Mouse (Mus musculus) embryo, embryonic 10 days (tissue): ENCODE measurements around the gene Lman2.
A peak's percentile ranks its signal among the peaks of the same experiment; 100 is the strongest.

Source experiments
- DNase-seq: peaks from one replicate; pipeline ENCODE4 v3.0.0-alpha.2; 2015; ENCODE audit warnings: low spot score

Gene Lman2

DNA sequence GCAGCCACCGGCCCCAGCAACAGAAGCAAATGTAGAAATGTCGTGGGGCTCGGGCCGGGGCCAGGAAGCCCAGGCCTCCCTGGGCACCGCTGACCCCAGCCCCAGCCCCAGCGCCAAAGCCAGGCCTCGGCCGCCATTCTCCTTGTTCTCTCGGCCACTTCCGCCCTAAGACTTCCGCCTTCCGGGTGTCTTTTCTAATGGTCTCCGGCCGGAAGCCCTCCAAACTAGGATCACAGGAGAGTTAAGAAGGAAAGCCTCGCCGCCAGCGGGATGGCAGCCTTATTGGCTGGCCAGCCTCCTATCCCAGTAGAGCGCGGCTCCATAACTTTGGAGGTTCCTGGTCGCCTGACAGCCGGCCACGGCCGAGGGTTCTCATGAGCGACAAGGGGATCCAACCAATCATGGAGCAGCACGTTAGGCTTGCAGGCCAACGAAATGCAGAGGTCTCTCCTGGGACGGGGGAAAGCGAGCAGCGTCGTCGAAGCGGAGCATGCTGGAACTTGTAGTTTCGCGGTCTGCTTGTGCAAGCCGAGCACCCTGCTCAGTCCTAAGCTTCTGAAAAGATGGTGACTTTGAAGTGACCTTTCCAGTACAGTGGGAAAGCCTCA lies at the start of gene Lman2:
Gene Lman2 (minus strand): TSS at position 331 of the 608 bp plus-strand sequence.
- peak; percentile 100 for DNase-seq

DNA sequence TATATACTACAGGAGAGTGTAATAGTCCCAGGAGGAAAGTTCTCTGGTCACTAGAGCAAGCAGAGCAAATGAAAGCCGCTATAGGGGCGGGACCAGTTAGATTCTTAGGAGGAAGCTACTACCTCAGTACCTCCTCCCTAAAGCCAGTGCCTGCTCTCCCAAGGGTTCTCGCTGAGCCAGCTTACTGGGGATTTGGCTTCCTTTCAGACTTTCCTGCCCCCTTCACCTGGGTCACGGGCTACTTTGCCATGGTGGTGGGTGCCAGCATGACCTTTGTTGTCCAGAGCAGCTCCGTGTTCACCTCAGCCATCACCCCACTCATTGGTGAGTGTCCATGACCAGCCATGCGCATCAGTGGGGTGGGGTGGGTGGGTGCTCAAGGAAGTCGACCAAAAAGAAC lies 49.2 kb upstream of the Lman2 start:
- no peak for DNase-seq

DNA sequence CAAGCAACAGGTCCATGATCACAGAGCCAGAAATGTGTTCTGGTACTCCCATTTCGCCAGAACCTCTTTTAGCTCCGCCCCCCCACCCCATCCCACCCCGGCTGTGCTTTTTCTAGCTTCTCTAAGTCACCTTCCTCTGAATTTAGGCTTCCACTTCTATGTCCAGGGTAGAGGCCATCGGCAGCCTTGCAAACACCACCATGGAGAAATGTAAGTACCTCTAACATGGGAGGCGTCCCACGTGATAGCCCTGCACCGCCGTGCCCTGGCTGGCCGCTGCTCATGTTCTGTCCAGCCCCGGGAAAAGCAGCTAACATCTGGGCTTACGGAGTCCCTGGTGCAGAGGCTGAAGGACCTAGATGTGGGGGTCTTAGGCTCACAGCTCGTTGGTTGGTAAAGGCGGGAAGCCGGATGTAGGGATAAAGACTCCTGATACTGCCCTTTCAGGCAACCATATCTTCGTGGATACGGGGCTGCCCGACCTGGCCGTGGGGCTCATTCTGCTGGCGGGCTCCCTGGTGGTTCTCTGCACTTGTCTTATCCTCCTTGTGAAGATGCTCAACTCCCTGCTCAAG lies 46.0 kb upstream of the Lman2 start:
- DNase-seq, result no peak

DNA sequence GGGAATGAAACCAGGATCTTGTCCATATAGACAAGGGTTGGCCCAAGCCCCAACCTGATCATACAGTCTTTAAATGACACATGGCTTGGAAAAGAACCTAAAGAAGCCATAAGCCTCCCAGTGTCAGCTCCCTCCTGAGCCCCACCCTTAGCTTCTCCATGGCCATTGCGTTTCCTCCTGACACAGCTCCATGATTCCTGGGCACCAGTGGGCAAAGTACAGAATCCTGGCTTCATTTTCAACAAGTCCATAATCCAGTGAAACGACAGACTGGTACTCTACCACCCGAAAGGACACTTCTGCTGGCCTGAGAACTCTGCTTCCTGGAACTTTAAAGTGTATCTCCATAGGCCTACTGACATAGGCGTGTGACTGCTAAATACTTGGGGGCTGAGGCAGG lies 44.8 kb upstream of the Lman2 start:
- no peak for DNase-seq

DNA sequence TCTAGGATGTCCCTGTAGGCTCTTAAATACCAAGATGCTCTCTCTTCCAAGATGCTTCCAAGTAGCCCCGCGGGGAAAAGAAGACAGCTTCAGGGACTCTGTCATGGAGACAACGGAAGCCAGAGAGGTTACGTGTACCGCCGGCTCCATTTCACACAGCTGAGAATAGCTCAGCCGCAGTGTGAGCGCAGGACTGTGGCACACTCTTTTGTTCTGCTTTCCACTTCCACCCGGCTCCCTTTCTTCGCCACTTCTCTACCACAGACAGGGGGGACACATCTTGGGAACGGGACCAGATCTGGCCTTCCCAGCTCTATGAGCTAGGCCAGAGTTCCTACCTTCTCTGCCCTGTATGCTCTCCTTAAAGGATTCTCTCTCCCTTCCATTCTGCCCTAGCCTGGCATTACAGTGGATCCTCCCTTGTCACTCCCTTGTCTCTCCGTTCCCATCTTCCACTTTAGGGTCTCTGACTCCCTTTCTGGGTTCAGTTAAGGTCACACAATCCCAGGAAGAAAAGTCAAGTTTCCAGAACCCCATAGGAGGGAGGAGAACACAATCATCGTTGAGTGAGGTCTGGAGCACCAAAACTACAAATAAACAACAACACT lies 43.3 kb upstream of the Lman2 start:
- DNase-seq, result no peak

DNA sequence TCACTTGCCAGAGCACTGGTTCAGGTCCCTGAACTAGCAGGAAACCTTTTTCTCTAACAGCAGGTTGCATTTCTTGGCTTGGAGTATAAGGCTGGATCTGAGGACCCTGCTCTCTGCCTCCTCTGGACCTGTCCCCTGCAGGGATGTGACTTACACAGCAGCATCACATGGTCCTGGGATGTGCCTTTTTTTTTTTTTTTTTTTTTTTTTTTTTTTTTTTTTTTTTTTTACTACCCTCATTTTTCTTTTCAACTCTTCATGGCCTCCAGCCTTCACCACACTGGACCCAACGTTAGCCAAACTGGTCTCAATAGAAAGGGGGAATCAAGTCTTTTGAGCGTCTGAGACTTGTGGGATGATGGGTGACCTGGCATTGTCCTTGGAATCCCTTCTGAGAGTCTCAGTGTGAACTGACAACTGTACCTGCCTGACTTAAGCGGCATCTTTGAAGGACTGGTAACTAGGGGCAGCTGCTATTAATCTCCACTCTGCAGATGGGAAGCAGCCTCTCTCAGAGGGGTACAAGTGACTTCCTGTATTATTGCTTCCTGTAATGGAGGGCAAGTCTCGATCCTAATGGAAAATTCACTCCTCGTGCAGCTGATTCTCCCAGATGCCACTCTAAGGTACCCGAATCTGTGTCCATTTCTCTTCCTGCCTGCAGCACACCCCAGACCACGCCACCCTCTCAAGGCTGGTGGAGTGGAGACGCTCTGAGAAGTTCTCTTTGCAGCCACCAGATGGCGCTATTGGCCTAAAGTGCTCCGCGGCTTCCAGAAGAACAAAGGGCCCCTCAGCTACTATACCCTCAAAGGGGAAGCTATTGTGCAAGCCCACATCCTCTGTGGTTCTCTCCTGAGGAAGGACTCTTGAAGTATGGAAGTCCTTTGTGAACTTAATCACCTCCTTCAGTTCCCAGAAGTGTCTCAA lies 42.5 kb upstream of the Lman2 start:
- peak; percentile 91 for DNase-seq

DNA sequence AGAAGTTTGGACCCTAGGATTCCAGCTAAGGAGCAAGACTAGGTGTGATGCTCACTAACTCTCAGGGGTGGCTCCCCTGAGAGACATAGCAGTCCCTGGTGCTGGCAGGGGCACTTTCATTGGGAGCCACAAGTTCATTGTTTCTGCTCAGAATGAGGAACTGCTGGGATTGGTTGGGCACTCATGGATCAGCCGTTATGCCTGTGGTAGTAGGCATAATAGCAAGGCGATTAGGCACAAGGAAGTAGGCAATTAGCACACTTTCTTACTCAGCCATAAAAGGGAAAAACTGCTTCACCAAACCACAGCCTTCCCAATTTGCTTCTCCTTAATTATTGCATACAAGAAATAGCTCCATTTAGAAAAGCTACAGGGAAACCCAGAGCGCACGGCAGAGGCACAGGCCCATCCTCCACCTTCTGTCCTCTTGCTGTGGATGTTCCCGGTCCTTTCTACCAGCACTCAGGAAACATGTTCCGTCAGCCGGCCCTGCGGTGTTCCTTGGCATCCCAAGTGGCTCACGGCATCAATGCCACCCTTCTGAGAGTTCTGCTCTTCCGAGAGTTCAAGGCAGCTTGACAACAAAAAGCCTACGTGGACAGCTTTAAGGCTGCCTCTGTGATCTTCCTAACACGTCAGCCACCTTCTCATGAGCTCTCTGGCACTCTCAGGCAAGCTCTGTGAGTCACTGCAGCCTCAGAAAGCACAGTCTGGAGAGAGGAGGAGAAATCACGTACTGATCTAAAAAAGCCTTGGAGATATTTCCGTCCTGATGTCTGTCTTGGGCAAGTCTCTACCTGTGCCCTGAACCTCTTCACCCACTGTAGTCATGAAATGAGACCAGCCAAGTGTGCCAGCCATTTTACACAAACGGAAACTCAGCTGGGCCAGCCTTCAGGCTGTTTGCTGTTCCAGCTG lies 41.6 kb upstream of the Lman2 start:
- no peak for DNase-seq

DNA sequence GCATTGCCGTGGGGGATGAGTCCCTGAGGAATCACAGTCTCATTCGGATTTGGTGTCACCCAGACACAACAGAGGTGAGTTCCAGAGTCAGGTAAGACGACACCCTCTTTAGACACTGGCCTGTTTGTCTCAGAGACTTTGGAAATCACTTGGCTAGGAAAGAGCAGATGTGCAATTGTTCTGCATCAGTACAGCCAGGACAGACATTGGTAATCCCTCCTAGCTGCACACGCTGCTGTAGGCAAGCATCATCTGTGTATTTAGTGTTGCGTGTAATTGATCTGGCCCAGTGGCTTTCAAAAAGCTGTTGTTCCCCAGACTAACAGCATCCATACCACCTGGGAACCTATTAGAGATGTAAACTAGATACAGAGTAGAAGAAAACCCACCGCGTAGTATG lies 40.7 kb upstream of the Lman2 start:
- no peak for DNase-seq

DNA sequence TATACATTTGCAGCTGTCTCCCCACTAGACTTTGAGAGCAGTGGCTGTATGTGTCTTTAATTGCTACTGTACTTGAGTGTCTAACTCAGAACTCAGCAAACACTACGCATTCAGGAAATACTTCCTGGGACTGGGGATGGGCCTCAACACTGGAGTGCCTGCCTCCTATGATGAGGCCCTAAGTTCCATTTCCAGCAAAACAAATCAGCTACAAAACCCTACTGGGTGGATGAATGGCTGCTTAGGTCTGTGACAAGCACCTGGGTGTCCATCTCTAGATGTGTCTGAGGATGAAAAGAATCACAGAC lies 37.4 kb upstream of the Lman2 start:
- DNase-seq, result no peak

DNA sequence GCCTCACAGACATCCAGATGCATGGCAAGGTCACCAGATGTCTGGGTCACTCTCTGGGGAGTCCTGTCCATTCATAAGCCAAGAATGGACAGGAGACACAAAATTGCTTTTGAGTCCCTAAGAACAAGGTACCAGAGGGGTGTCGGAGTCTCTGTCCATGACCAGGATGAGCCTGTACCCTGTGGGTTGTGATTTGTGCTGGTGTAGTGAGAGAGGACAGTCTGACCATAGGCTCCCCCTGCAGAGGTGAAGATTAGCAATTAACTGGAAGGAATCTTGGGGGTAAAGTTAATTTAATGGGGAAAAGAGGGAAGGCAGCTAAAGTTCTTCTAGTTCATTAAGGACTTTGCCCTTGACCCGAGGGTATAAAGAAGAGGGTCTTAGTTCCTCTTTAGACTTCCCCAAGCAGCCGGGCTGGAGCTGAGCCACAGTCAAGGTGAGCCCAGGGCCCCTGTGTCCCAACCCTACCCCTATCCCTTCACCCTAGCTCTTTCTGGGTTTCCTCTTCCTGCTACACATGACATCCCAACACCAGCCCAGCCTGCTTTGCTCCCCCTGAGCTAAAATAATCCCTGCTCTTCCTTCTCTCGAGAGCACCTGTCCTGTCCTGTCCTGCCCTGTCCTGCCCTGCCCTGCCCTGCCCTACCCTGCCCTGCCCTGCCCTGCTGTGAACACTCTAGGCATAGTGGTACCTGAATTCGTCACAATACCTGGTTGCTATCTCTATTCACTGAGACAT lies 36.9 kb upstream of the Lman2 start:
- no peak for DNase-seq

DNA sequence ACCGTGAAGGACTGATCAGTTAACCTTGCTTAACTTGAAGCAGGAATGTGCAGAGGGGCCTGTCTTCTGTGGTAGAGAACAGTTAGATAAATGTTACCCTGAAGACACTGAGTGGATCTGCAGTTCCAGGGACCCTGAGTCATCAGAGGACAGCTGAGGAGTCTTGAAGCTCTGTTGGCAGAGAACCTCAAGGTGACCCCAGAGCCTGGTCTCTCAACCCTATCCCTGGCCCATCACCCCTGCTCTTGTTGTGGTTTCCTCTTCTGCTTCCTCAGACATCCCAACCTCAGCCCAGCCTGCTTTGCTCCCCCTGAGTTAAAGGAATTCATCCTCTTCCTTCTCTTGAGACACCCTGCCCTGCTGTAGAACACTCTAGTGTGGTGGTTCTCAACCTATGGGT lies 35.5 kb upstream of the Lman2 start, which contains the start of gene Slc34a1:
Gene Slc34a1 (plus strand): TSS at position 100 of the 400 bp plus-strand sequence.
- no peak for DNase-seq

DNA sequence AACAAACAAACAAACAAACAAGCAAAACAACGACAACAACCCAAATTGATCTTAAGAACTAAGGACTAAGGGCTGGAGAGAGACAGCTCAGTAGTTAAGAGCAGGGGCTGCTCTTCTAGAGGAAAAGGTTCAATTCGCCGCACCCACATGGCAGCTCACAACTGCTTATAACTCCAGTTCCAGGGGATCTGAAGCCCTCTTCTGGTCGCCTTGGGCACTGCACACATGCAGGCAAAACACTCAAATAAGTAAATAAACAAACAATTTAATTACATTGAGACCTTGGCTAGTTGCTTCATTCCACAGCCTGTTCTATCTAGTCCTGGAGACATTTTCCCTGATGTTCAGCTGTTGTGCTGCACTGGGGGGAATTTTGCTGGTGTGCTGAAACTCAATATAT lies 30.4 kb upstream of the Lman2 start:
- no peak for DNase-seq

DNA sequence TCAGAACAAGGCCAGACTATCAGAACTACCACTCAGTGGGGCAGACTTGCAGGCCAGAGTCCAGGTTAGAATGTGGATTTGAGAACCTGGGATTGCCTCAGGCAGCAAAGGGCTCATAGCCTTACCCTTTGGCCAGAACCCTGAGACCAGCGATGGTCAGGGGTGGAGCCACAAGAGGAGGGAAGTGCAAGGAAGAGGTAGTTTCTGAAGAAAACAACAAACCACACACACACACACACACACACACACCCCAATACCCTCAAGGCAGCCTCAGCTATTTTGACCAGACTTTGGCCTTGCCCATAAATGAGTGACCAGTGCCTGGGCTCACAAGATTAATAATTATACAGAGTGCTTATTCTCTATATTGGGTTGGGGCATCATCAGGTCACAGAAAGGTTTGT lies 29.0 kb upstream of the Lman2 start:
- DNase-seq, result no peak

DNA sequence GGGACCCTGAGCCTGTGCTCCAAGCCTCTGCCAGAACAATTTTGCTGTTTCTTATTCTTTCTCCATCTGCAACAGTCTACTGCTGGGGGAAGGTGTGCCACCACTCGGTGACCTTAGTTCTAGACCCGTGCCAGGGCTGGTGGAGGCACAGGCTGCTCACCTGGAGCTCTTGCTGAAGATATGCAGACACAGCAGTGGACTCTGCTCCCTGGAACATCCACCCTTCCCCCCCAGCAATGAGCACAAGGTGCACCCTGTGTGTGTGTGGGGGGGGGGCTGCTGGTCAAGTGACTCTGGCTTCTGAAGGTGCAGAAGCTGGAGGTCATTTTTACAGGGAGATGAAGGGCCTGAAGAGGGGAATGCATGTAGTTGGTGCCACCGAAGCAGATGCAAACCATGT lies 28.1 kb upstream of the Lman2 start:
- no peak for DNase-seq

DNA sequence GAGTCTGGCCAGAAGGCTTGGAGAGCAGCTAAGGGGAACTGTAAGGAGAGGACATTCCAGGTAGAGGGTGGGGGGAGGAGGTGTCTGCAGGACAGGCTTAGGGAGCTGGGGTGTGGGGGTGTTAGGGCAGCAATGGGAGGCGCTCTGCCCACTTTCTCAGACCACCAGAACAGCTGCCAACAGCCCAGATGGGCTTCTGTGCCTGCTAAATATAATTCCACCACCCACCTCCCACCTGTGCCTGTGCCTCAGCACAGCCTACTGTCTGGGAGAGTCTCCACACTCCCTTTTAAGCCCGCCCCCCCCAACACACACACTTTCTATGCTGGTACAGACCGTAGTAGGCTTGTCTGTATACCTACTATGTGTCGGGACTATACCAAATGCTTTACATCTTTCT lies 19.2 kb upstream of the Lman2 start:
- DNase-seq, result no peak

DNA sequence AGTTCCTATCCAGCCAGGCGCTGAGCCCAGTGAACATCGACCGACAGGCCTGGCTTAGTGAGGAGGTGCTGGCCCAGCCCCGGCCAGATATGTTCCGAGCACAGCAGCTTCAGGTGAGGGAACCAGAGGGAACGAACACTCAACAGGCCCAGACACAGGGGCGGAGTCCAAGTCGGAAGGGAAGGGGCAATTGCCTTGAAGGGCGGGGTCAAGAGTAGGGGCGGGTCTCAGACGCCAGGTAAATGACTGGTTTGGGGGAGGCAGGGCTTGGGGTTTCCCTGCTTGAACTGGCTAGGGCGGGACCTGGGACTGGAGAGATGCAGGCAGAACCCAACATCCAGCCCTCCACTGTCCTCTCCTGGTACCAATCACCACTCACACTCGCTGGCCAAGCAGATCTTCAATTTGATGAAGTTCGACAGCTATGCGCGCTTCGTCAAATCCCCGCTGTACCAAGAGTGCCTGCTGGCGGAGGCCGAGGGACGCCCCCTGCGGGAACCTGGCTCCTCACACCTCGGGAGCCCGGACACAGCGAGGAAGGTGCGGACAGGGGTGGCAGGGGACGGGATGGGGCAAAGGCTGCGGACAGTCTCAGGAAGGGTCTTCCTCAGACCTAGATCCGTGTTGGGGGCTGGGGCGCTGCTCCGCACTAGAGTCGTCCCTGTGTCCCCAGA lies 16.5 kb upstream of the Lman2 start:
- no peak for DNase-seq

DNA sequence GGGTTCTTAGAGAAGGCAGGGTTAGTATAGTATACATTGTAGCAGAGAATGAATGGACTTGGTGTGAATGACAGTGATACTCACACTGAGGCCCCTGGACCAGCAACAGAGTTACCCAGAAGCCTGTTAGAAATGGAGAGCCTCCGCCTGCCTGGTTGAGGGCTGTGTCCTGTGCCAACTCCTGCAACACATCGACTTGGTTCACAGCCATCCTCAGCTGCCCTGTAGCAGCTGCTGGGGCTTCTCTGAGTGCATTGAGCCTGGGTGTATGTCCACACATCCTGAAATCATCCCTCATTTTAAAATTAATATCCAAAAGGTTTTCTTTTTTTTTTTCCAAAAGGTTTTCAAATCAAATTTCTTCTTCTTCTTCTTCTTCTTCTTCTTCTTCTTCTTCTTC lies 13.3 kb upstream of the Lman2 start:
- no peak for DNase-seq

DNA sequence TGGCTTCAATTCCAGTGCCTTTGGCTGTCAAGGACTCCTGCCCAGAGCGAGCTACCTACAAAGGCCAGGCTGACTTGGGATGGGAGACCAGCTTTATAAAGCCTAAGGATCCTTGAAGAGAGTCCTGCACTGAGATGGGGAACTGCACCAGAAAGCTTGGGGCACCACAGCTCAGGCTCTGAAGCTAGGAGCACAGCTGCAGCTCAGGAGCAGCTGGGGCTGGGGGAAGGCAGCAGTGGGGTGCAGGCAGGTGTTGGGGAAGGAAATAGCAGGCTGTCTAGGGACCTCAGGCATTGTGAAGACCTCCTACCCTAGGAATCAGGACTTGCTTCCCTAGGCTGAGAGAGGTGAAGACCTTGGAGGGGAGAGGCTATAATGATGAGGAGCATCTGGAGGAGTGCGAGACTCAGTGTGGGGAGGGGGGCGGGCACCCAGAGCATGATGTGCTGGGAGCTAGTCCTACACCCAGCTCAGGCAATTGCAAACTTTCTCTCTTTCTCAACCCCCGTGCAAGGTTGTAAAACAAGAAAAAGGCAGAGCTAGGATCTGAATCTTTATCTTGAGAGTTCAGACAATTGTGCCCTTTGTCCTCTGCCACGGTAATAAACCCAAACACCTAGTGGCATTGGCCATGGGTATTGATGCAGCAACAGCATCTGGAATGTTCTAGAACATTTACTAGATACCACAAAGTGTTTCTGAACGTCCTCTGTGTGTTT lies 11.8 kb upstream of the Lman2 start:
- no peak for DNase-seq

DNA sequence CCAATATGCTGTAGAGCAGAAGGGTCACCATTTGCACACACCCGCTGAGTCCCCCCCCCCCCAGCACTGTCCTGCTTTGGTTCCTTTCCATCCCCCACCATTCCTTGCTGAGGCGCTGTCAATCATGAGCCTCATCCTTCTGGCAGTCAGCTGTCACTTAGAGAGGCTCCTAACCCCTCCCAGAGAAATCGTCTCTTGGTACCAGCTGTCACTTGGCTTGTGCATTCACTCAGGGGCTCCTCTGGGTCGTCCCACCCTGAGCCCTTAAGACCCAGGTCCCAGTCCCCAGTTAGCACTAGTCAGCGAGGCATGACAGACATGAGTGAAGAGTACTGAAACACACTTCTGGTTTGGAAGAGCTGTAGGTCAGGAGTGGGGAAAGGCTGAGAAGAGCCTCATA lies 9.2 kb upstream of the Lman2 start:
- no peak for DNase-seq
